Mouse (Mus musculus): Measurements from ENCODE around the gene 9130213A22Rik.

9130213A22Rik gene

GRCm38 (mm10) chr11:69106842-69107241 is 15.5 kb downstream of the 9130213A22Rik start:
- DNase-seq (ENCODE audit: low spot score in 2 of 2) = no peak

GRCm38 (mm10) chr11:69106299-69106698 is 16.1 kb downstream of the 9130213A22Rik start:
- DNase-seq (ENCODE audit: low spot score in 2 of 2) = no peak

GRCm38 (mm10) chr11:69105796-69106195 is 16.6 kb downstream of the 9130213A22Rik start:
- peak in 1 of 2 experiments; percentile 30 for DNase-seq (ENCODE audit: low spot score in 2 of 2)

GRCm38 (mm10) chr11:69105227-69105626 is 17.2 kb downstream of the 9130213A22Rik start:
- peak in 1 of 2 experiments; percentile 19 for DNase-seq (ENCODE audit: low spot score in 2 of 2)

- DNase-seq (ENCODE audit: low spot score in 2 of 2) = peak in 1 of 2 experiments; percentile 21
Measured at GRCm38 (mm10) chr11:69104487-69104886, 17.9 kb downstream of the 9130213A22Rik start.

- DNase-seq (ENCODE audit: low spot score in 2 of 2) = peak in 1 of 2 experiments; percentile 29
Measured at GRCm38 (mm10) chr11:69103531-69104435, 18.6 kb downstream of the 9130213A22Rik start.

GRCm38 (mm10) chr11:69103121-69103520 is 19.3 kb downstream of the 9130213A22Rik start:
- peak in 1 of 2 experiments; percentile 26 for DNase-seq (ENCODE audit: low spot score in 2 of 2)

GRCm38 (mm10) chr11:69102403-69102725 is 20.0 kb downstream of the 9130213A22Rik start:
- DNase-seq (ENCODE audit: low spot score in 2 of 2) = no peak

GRCm38 (mm10) chr11:69101604-69102402 is 20.6 kb downstream of the 9130213A22Rik start:
- peak in 1 of 2 experiments; percentile 44 for DNase-seq (ENCODE audit: low spot score in 2 of 2)

GRCm38 (mm10) chr11:69100639-69101360 is 21.6 kb downstream of the 9130213A22Rik start:
- DNase-seq (ENCODE audit: low spot score in 2 of 2) = peak in 1 of 2 experiments; percentile 65

- DNase-seq (ENCODE audit: low spot score in 2 of 2) = peak; percentile 96
Measured at GRCm38 (mm10) chr11:69099915-69100345, 22.5 kb downstream of the 9130213A22Rik start.

GRCm38 (mm10) chr11:69099177-69099914 is 23.0 kb downstream of the 9130213A22Rik start:
- DNase-seq (ENCODE audit: low spot score in 2 of 2) = peak; percentile 86 to 89

- DNase-seq (ENCODE audit: low spot score in 2 of 2) = peak; percentile 97
Measured at GRCm38 (mm10) chr11:69098762-69099091, 23.7 kb downstream of the 9130213A22Rik start.

- peak in 1 of 2 experiments; percentile 45 for DNase-seq (ENCODE audit: low spot score in 2 of 2)
Measured at GRCm38 (mm10) chr11:69098039-69098761, 24.2 kb downstream of the 9130213A22Rik start.

GRCm38 (mm10) chr11:69096987-69097900 is 25.1 kb downstream of the 9130213A22Rik start:
- DNase-seq (ENCODE audit: low spot score in 2 of 2) = peak; percentile 97 to 98

GRCm38 (mm10) chr11:69096360-69096986 is 25.9 kb downstream of the 9130213A22Rik start:
- DNase-seq (ENCODE audit: low spot score in 2 of 2) = no peak

- DNase-seq (ENCODE audit: low spot score in 2 of 2) = peak in 1 of 2 experiments; percentile 51
Measured at GRCm38 (mm10) chr11:69095511-69096231, 26.7 kb downstream of the 9130213A22Rik start.

Measured in right cerebral cortex, postnatal 10 days (tissue).